Mouse (Mus musculus) spleen, postnatal 4 days (tissue): ENCODE data around the gene Dydc1.
"Not testable (repeated sequence)": the region's sequence is repeated elsewhere in the genome, so short reads cannot be mapped to it uniquely, and the experiment has no call there.

Experiments
- DNase-seq, 2 experiments: peaks; one replicate each; pipeline ENCODE4 v3.0.0; 2022; ENCODE audit warnings: low spot score in 2 of 2

Dydc1 gene

DNA sequence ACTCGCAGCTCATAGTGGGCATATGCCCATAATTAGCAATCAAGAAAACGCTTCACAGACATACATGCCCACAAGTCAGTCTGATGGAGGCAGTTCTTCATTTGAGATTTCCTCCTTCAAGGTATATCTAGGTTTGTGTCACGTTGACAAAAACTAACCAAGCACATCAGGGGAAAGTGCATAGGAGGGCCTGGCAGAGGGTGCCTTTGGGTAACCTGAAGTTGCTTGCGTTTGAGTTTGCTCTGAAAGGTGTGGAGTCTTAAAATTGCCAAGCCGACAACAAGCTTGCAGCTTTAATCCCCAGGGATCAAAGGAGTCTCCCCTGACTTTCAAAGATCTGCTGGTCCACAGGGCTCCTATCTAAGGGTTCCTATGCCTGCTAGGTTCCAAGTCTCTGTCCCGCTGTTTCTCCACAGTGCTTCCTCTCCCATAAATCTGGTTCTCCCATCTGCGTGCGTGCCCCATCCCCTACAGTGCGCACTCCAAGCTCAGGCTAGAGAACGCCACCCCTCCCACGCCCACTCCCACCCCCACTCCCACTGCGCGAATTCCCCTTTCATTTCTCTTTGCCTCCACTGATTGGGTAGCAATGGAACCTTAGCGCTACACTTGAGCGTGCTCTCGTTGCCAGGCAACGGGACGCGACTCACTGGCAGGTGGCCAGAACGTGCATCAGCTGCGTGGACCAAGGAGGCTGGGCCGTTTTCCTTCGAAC is at the start of gene Dydc1:
Gene Dydc1, plus strand, starts transcription at position 683 of the 715 bp plus-strand sequence.
- DNase-seq = peak; percentile 28 to 68

DNA sequence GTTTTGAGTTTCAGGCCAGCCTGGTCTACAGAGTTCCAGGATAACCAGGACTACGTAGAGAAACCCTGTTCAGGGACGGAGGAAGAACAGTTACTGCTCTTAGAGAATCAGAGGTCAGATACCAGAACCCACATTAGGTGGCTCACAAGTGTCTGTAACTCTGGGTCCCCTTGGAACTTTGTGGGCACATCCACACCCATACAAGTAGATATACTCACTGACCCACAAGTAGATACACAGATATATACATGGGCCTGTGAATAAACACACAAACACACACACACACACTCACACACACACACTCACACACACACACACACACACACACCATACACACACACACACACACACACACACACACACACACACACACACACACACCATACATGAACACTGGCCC is 47.6 kb upstream of the Dydc1 start:
- DNase-seq = no peak

DNA sequence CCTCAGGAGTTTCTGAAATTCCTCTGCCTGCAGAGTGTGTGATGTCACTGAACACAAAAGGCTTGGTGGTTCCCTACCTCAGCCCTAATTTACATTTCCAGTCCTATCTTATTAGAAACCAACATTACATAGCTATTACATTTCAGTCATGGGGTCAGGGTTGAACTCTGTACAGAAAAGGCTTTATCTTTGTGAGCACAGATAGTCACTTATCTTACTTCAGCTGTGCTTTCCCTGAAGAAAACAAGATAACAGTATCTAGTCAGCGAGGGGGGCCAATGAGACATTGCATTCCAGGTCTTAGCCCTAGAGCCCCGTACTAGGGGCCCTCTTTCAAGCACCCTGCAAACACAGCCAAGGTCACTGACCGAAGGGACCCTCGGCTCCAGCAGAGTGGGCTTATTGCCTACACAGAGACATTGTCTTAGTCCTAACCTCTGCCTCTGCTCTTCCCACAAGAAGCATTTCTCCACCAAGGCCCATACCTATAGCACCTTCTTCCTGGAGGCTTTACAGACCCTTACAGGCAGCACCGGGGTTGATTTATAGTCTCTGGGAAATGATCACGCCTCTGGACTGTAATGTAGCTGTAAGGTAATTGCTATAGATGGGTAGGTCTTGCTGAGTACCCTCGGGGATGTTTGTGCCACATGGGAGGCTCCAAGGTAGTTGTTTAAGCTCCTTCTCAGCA is 47.0 kb upstream of the Dydc1 start:
- DNase-seq = no peak

DNA sequence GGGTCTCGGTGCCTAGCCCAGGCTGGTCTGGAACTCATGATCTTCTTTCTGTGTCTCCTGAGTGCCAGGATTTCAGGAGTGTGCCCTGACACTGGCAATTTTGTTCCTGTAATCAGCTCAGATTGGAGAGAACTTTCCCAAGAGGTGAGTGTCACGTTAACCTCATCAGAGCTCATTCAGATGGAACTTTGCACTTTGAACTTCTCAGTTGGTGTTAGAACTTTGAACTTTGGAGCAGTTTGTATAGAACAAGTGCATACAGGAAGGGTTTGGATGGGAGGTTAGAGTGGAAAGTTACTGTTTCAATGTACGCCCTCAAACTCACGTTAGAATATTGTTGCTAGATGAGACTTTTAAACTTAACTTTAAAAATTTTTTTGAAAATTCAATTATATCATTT is 43.4 kb upstream of the Dydc1 start:
- DNase-seq = no peak

DNA sequence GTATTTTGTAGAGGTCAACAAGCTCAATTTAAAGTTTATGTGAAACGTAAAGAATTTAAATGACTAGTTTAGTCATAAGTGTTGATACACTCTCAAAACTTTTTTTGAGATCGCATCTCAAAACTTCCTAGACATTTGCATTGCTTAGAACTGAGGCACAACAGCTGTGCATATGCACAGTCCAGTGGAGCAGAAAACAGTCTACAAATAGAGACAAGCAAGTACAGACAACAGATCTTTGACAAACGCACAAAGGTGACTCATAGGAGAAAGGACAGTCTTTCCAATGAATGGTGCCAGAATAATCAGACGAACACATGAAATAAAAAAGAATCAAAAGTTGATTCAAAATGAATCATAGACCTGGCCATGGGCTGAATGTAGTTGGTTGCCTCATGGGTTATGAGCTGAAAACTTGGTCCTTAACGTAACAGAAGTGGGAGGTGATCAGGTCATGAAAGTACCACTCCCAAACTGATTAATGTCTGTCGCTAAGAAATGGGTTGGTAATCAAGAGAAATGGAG is 41.7 kb upstream of the Dydc1 start:
- DNase-seq = no peak

DNA sequence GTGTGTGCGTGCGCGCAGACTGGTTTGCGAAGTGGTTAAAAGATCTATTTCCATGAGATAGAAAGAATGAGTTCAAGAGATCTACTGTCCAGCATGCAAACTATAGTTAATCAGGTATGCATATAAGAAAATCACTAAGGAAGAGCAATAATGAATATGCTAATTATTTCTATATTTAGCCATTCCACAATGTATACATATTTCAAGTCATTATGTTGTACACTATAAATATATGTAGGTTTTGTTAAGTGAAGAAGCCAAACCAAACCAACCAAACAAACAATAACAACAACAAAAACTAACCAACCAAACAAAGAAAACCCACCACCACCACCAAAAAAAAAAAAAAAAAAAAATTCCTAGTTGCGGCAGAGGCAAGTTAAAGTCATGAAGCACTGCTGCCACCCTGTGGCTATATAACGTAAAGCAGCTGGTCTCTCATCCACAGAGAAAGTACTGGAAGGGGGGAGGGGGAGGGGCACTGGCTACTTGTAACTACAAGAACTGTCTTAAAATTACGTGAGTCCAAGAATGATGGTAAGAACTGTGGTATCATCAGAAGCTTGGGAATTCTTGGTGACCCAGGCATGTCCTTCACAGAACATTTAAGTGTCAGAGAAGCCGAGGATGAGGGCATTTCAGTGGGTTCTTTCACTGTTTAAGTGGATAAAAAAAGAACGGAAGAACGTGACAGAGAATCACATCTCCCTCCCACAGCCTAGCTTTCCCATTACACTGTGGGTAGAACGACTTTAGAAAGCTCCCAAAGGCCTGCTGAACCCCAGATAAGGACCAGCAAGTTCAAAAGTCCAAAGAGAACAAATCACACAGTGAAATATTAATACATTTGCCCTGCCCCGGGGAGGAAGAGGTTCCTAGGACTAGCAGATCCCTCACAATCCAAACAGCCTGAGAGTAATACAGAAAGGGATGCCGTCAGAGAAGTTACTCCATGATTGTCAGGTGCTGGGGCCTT is 39.3 kb upstream of the Dydc1 start:
- DNase-seq = peak; percentile 66 to 80

DNA sequence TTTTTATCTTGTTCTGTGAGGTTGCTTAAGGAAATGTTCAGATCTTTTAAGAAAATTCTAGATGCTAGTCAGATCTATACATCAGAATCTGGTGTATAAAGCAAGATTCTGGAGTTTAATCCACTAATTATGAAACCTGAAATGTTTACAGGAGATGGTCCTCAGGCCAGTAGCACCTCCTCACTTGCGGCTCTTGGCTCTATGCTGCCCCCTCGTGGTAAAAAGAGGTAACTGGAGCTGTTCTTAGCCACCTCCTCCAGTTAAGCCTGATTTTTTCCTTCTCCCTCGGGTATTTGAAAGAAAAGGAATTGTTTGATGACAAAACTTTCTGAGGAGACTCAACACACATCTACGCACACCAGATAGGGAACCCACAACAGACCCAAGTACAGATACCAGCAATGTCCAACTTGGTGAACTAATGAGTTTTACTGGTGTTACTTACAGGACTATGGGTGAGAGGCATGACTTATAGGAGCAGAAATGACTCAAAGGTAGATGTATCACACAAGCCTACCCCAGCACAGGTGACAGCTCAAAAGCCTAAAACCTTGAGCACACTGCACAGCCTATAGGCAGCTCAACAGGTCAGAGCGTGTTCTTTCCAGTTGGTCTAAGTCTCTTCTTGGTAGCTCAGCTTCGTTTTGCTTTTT is 37.4 kb upstream of the Dydc1 start:
- DNase-seq = peak; percentile 61 to 86

DNA sequence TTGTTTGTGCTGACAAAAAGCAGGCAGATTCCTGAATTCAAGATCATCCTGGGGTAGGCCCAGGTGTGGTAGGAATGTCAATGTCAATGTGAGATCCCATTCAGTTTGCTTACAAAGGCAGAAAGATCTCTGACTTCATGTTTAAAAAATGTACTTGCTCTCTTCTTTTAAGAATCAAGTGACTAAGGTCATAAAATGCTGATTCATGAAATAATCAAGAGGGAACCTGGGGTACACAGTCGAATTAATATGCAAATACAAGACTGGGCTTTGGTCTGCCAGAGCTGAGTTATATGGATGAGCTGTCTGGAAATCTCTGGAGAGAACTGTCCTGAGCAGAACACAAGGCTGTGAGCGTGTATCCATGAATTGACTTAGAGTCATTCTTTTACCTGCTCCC is 25.3 kb upstream of the Dydc1 start:
- no peak for DNase-seq

DNA sequence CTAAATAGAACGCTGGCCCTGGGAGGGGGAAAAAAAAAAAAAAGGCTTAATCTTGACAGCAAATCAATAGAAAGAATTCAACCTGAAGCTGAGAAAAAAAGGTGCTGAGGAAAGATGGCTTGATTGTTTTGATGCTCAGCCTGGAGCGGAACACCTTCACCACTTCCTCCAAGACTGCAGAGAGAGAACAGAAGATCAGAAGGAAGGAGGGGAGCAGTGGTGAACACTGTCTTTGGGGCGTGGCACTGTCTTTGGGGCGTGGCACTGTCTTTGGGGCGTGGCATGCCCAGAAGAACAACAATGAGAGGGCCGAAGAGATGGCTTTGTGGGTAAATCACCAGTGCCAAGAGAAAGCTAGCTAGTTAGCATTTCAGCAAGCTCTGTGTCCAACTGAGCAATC is 22.2 kb upstream of the Dydc1 start:
- no peak for DNase-seq

DNA sequence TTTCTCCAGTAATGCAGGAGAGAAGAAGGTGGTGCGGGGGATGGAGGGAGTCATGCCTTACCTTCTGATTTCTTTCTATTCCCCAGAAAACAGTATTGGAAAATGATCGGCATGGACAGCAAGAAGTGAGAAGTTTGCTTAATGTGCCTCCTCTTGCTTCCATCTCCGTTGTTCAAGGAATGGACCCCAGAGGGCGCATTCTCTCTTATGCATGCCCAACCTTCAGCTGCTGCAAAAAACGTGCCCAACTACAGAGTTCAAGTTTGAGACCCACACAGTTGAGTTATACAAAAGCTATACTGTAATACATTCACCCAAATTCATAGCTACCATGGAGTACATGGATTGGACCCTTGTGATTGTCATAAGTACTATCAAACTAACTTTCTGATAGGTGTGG is 20.2 kb upstream of the Dydc1 start:
- DNase-seq = no peak

DNA sequence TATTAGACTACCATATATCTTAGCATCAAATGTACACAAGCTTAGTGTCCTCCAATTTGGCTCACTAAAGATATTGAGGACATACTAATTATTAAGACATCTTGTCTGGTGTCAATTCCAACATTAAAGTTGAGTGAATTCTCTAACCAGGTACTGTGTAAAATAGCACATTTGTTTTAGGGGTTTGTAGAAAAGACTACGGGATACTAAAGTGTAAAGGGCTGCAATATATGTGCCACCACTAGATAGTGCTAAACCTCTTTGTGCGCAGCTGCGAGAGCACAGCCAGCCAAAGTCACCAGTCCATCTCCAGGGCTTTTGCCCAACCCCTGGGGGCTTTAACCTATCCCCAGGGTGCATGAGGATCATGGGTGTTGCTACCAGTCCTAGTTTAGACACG is 19.5 kb upstream of the Dydc1 start:
- not testable (repeated sequence) for DNase-seq

DNA sequence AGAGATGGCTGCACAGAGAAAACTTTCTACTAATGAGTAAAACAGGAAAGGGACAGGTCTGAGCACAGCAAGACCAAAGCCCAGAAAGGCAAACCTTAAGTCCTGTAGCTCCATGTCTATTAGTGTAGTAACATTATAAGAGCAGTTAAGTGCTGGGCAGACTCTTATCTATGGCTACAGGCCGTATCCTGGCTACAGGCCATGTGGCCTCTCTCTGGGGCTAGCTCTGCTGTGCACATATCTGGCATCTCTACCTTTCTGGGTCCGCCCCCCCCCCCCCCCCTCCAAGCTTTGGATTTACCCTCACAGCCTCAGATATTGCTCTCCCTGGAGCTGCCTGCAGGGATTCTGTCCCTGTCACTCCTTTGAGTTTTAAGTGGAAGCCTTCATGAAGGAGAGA is 7.5 kb upstream of the Dydc1 start:
- DNase-seq = peak in 1 of 2 experiments; percentile 33

DNA sequence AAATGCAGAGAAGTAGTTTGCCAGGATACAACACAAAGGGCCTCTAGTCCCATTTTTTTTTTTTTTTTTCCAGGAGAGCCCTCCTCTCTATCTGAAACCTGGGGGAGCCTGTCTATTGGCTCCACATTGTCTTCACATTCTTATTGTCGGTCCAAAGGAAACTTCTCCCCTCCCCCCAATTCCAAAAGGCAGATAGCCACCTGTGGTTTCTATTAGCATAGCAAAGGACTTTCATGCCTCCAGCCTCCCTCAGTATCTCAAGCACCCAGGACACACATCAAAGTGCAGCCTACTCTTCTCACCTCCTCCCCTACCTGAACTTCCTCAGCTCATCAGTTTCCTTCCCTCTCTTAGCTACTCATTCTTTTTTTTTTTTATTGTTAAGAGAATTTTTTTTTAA is 6.3 kb upstream of the Dydc1 start:
- no peak for DNase-seq

DNA sequence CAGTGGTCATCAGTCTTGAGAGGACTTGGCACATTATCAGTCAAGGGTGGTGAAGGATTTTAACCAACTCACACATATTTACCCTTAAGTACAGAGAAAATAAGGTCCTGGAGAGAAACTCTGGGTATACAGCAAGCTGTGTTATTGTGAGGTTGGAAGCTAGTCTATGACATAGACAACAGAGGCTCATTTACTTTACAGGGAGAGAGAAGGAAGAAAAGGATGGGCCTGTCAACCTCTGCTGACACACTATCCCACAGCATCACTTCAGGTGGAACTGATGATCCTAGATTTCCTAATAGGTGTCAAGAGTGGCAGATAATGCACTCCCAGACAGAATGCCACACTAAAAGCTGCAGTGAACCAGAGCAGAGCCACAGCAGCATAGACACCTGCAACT is 3.6 kb upstream of the Dydc1 start, which contains the start of gene Dydc2:
Gene Dydc2, minus strand, starts transcription at position 101 of the 400 bp plus-strand sequence.
- DNase-seq = no peak

DNA sequence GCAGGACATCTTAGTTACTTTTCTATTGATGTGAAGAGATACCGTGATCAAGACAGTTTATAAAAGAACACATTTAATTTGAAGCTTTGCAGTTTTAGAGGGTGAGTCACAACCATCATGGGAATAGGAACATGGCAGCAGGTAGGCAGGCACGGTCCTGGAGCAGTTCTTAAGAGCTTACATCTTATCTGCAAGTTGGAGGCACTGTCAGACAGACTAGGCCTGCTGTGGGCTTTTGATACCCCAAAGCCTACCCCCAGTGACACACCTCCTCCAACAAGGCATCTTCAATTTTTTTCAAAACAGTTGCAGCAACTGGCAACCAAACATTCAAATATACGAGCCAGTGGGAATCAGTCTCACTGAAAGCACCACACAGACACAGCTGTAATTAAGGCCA is 2.4 kb upstream of the Dydc1 start:
- DNase-seq = no peak

DNA sequence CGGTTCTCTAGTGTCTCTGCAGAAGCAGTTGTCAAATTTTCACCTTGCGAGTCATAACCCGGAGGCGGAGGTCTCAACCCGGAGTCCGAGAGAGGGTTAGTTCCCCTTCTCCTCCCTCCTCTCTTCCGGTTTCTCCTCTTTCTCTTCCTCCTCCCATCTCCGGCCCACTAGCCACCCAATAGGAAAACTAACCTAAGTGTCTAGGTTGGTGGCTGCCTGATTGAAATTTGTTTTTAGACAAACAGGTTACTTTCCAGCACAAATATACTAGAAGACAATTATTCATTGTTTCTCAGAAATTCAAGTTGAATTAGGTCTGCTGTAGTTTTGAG is 199 bp downstream of the Dydc1 start:
- no peak for DNase-seq

DNA sequence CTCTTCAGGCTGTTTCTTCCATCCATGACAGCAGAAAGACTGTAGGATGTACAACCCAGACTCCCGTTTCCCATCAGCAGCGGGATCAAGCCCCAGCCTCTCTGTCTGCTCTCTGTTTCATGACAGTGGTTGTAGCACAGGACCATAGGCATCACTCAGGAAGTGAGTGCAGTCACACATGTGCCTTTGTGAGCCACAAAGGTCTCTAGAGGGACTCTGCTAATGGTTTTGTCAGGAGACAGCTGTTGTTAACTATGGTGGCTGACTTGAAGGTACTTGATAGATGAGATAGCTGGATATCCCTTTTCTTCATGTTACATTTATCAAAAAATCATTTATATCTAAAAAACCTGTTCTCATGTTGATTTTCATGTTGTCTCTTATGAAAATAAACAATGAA is 9.7 kb downstream of the Dydc1 start:
- DNase-seq = no peak

DNA sequence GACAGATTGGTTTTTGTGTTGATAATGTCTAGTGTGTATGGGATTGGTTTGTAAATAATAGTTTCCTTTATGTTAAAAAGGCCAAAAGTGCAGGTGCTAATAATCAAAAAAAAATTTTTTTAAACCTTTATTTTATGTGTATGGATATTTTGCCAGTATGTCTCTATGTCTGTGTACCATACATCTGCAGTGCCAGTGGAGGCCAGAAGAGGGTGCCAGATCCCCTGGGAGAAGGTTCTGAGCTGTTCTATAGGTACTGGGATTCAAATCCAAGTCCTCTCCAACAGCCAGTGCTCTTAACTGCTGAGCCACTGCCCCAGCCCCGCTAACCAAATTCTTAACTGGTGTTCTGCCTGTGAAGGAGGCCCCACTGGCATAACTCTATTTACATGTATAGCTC is 14.8 kb downstream of the Dydc1 start:
- DNase-seq = peak; percentile 28 to 64

DNA sequence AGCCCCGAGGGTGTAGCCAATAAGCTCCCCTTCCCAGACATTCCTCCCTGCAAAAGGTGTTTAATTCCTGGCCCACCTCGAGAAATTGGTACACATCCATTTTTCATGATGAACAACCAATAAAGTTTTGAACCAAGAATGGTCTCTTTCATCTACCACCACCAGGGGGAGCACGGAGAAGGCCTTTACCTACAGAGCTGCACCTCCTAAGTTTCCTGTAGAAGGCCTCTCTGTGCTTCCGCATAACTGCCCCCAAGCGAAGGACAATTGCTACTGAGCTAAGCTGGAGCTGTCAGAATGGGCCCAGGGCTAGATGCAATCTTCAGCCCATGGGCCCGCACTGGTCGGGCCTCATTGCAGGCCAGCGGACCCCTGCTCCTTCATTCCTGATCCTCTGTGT is 18.1 kb downstream of the Dydc1 start:
- peak; percentile 14 to 63 for DNase-seq

DNA sequence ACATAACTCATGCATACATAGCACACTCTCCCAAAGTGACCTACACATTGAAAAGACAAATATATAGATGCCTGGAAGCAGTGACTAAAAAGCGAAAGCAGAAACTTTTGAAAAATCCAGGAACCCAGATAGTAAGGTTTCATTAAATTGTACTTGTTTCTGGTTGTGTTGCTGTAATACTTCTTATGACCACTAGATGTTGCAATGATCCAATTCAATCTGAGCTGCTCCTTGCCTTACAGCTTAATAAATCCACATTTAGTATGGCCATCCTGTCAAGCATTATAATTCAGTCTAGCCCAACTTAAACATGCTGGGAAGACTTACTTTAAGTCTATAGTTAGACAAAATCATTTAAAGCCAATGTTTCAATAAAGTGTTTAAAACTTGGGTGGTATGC is 21.4 kb downstream of the Dydc1 start:
- DNase-seq = no peak

DNA sequence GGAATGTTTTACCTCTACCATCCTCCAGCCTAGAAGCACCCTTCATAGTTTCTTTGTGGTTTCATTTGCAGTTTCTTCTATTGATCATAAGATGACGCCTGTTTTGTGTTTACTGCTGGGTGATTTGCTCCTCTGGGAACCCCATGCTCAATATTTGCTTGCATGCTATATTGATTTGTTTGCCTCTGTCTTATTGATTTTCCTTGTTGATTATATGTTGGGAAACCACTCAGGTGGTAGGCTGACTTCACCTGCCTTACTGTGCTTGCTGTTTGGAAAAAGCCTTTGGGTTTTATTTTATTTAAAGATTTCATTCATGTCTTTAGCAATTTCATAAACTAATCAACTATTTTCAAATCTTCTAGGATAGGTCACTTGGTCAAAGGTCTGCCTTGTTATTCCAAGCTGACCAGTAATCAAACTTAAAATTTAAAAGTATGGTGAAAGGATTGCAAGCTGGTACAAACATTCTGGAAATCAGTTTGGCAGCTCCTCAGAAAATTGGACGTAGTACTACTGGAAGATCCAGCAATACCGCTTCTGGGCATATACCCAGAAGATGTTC is 23.7 kb downstream of the Dydc1 start:
- DNase-seq = no peak
